Mouse (Mus musculus) midbrain, embryonic 10.5 days (tissue): ENCODE results near the gene Hsd17b6. TPM values are rescaled to one million over a fixed set of nuclear protein-coding genes. Genes with fewer than 3 reads are reported as not detected.
"Not testable (repeated sequence)": the region's sequence is repeated elsewhere in the genome, so short reads cannot be mapped to it uniquely, and the experiment has no call there.

ENCODE experiments used
- DNase-seq: peaks from one replicate; pipeline ENCODE4 v3.0.0-alpha.2; 2017; ENCODE audit warnings: low spot score
- H3K27ac ChIP-seq: fragments of 300-500 bp; sonication (generic); replicated peaks from 2 replicates; pipeline ENCODE4 v1.5.1; 2016; ENCODE audit warnings: mild to moderate bottlenecking
- H3K27me3 ChIP-seq: fragments of 300-500 bp; sonication (generic); 2 replicates; pipeline ENCODE4 v1.6.1; 2016; ENCODE audit warnings: low read depth, mild to moderate bottlenecking; ENCODE audit not compliant: poor library complexity, severe bottlenecking
- H3K36me3 ChIP-seq: fragments of 300-500 bp; sonication (generic); 2 replicates; pipeline ENCODE4 v1.6.1; 2016; ENCODE audit warnings: mild to moderate bottlenecking, moderate library complexity
- H3K4me1 ChIP-seq: fragments of 300-500 bp; sonication (generic); 2 replicates; pipeline ENCODE4 v1.6.1; 2016
- H3K4me3 ChIP-seq: fragments of 300-500 bp; sonication (generic); 2 replicates; pipeline ENCODE4 v1.5.1; 2016; ENCODE audit warnings: mild to moderate bottlenecking, moderate library complexity
- H3K9me3 ChIP-seq: fragments of 300-500 bp; sonication (generic); replicated peaks from 2 replicates; pipeline ENCODE4 v1.6.1; 2016; ENCODE audit warnings: mild to moderate bottlenecking
- WGBS: fragments of 180-500 bp; shearing (Covaris S2); methylation state at CpG from one replicate; pipeline ENCODE4 v1.1.7; 2016; 5-methylcytosine and 5-hydroxymethylcytosine counted together
- polyA plus RNA-seq: library from polyadenylated mRNA; unstranded; fragments of >200 nt; fragmentation: Nextera tagmentation; extraction: Ambion mirVana; gene quantifications from 2 replicates; pipeline ENCODE4 v1.2.1, GENCODE M21; 2016

The Hsd17b6 gene
- not detected in 2 replicates for polyA plus RNA-seq

DNA sequence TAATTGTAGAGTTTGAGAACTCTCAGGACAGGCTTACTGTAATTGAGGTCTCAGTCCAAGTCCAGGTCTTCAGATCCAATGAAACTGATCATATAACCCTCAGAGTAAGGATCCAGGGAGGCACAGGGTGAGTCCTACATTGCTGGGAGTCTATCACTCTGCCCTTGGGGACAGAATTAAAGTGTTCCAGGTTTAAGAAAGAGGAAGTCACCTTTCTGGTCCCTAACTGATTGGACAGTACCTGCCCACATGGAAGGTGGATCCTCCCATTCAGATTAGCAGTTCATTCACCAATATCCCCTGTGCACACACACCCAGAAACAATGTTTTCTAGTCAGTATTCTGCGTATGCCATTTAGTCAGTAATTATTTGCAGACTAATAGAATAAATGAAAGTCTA, at the start of gene Hsd17b6:
TSS of gene Hsd17b6 (minus strand) at position 166 of the 400 bp plus-strand sequence.
- no peaks in the 10 kb centered on the region for H3K27me3 ChIP-seq
- H3K4me1 ChIP-seq, result no peaks in the 10 kb centered on the region
- no peak for DNase-seq
- H3K27ac ChIP-seq, result no peak within 1 kb of the TSS
- no peaks in the 10 kb centered on the region for H3K36me3 ChIP-seq
- no peaks in the 10 kb centered on the region for H3K9me3 ChIP-seq
- no peak within 1 kb of the TSS for H3K4me3 ChIP-seq
- WGBS, result 82% methylated on average over 1 of the region's 1 CpGs

DNA sequence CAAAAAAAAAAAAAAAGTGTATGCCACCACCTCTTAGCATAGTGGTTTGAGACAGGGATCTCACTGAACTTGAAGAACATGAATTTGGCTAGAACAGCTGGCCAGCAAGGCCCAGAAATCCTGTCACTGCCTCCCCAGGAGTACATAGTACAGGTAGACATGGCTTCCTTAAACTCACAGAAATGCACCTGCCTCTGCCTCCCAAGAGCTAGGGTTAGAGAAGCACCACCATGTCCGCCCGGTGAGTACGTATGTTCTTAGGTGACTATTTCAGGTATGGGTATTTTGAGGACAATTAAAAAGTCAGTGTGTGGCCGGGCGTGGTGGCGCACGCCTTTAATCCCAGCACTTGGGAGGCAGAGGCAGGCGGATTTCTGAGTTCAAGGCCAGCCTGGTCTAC, 45.6 kb upstream of the Hsd17b6 start:
- DNase-seq, result no peak
- Histone ChIP-seq H3K27me3 (no peaks in the 10 kb centered on the region), H3K36me3 (peaks cover 38% of the 10 kb centered on the region), H3K4me3 (no peak overlapping the region), H3K27ac (no peak overlapping the region), H3K9me3 (no peaks in the 10 kb centered on the region), H3K4me1 (peaks cover 5% of the 10 kb centered on the region)
- 92% methylated on average over 8 of the region's 8 CpGs for WGBS

DNA sequence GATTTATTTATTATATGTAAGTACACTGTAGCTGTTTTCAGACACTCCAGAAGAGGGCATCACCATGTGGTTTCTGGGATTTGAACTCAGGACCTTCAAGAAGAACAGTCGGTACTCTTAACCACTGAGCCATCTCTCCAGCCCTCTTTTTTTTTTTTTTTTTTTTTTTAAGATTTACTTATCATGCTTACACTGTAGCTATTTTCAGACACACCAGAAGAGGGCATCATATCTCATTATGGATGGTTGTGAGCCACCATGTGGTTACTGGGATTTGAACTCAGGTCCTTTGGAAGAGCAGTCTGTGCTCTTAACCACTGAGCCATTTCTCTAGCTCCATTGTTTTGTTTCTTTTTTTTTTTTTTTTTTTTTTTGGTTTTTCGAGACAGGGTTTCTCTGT, 44.7 kb upstream of the Hsd17b6 start:
- H3K27me3 ChIP-seq, H3K9me3 ChIP-seq, H3K4me1 ChIP-seq, DNase-seq, H3K27ac ChIP-seq, H3K4me3 ChIP-seq: not testable (repeated sequence)
- WGBS, result 100% methylated on average over 1 of the region's 2 CpGs
- H3K36me3 ChIP-seq, result peaks cover 46% of the 10 kb centered on the region

DNA sequence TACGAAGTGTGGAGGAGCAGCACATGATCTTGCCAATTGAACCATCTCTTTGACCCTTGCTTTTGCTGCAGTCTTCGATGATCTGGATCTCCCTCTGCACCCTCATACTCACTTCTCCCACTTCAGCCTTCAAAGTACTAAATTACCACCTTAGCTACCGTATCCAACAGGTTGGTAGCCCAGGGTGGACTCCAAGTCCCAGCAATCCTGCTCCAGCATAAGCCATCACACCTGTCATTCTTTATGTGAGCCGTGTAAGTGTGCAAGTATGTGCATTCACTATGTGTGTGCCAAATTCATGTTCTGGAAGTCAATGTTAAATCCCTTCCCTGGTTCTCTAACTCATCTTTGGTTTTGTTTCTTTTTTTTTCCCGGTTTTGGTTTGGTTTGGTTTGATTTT, 44.2 kb upstream of the Hsd17b6 start:
- peaks cover 52% of the 10 kb centered on the region for H3K36me3 ChIP-seq
- no peaks in the 10 kb centered on the region for H3K9me3 ChIP-seq
- 96% methylated on average over 5 of the region's 5 CpGs for WGBS
- H3K4me1 ChIP-seq, result no peaks in the 10 kb centered on the region
- DNase-seq, result no peak
- H3K4me3 ChIP-seq, result no peak overlapping the region
- no peak overlapping the region for H3K27ac ChIP-seq
- H3K27me3 ChIP-seq, result no peaks in the 10 kb centered on the region

DNA sequence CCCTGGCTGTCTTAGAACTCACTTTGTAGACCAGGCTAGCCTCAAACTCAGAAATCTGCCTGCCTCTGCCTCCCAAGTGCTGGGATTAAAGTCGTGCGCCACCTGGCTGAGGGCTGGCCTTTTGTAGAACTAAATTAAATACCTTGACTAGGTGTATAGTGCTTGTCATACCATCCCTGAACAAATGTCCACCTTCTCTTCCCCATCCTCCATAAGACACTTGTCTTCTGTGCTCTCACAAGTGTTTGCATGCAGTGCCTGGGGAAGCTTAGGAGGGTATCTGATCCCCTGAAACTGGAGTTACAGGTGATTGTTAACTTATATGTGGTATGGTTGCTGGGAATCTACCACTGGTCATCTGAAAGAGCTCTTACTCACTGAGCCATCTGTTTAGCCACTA, 42.9 kb upstream of the Hsd17b6 start:
- H3K36me3 ChIP-seq, result peaks cover 64% of the 10 kb centered on the region
- H3K4me3 ChIP-seq, result no peak overlapping the region
- no peaks in the 10 kb centered on the region for H3K27me3 ChIP-seq
- H3K9me3 ChIP-seq, result no peaks in the 10 kb centered on the region
- H3K4me1 ChIP-seq, result no peaks in the 10 kb centered on the region
- H3K27ac ChIP-seq, result no peak overlapping the region
- WGBS, result 93% methylated on average over 2 of the region's 2 CpGs
- DNase-seq, result no peak

DNA sequence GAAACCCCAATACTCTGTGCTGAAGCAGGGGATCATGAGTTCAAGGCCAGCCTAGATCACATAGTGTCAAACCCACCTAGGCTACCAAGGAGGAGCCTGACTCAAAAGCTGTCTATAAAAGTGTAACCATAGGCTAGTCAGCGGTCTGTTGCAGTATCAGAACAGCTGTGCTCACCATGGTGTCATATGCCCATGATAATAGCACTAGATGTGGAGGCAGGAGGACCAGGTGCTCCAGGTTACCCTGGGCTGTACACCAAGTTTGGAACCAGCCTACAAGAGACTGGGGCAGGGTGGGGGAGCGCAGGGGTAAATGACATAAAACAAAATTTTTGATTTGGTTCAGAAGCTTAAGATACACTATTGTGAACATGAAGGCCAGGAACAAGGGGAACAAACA, 42.3 kb upstream of the Hsd17b6 start:
- Histone ChIP-seq H3K36me3 (peaks cover 70% of the 10 kb centered on the region), H3K4me1 (peaks cover 2% of the 10 kb centered on the region), H3K27me3 (no peaks in the 10 kb centered on the region), H3K9me3 (no peaks in the 10 kb centered on the region), H3K27ac (no peak overlapping the region), H3K4me3 (no peak overlapping the region)
- WGBS, result 97% methylated on average over 2 of the region's 2 CpGs
- DNase-seq, result no peak

DNA sequence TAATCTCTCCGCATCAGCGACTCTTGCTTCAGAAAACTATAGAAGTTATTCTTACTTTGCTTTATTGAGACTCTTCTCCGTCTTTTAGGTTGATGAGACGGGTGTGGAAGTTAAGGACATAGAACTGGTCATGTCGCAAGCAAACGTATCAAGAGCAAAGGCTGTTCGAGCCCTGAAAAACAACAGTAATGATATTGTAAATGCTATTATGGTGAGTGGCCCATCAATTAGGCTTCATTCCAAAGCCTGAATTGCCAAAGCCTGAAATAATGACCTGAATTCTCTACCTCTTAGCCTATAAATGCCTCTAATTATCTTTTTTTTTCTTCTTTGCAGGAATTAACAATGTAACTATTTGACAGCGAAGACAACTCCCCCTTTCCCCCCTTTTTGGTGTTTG, 40.7 kb upstream of the Hsd17b6 start:
- no peak overlapping the region for H3K4me3 ChIP-seq
- no peaks in the 10 kb centered on the region for H3K27me3 ChIP-seq
- H3K4me1 ChIP-seq, result peaks cover 15% of the 10 kb centered on the region
- H3K36me3 ChIP-seq, result peaks cover 86% of the 10 kb centered on the region
- H3K27ac ChIP-seq, result no peak overlapping the region
- no peak for DNase-seq
- WGBS, result 98% methylated on average over 8 of the region's 8 CpGs
- no peaks in the 10 kb centered on the region for H3K9me3 ChIP-seq

DNA sequence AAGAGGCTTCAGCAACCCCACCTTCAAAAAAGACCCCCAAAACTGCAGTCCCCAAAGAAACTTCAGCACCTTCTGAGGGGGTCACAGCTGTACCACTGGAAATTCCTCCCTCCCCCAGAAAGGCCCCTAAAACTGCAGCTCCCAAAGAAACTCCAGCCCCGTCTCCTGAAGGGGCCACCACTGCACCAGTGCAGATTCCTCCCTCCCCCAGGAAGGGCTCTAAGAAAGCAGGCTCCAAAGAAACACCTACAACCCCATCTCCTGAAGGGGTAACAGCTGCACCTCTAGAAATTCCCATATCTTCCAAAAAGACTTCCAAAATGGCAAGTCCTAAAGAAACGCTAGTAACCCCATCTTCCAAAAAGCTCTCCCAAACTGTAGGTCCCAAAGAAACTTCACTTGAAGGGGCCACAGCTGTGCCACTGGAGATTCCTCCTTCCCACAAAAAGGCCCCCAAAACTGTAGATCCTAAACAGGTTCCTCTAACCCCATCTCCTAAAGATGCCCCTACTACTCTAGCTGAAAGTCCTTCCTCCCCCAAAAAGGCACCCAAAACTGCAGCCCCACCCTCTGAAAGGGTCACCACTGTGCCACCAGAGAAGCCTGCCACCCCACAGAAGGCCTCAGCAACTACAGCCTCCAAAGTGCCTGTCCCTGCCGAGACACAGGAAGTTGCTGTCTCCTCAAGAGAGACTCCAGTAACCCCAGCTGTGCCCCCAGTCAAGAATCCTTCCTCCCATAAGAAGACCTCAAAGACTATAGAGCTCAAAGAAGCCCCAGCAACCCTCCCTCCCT, 35.8 kb upstream of the Hsd17b6 start:
- no peak for DNase-seq
- Histone ChIP-seq H3K9me3 (no peaks in the 10 kb centered on the region), H3K27ac (no peak overlapping the region), H3K4me1 (peaks cover 35% of the 10 kb centered on the region), H3K27me3 (no peaks in the 10 kb centered on the region), H3K4me3 (no peak overlapping the region), H3K36me3 (peaks cover 99% of the 10 kb centered on the region)
- WGBS, result 83% methylated on average over 3 of the region's 3 CpGs

DNA sequence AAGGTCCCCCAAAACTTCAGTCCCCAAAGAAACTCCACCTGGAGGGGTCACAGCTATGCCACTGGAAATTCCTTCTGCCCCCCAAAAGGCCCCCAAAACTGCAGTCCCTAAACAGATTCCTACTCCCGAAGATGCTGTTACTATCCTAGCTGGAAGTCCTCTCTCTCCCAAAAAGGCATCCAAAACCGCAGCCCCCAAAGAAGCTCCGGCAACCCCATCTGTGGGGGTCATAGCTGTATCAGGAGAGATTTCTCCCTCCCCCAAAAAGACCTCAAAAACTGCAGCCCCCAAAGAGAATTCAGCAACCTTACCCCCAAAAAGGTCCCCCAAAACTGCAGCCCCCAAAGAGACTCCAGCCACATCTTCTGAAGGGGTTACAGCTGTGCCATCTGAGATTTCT, 35.1 kb upstream of the Hsd17b6 start:
- H3K9me3 ChIP-seq, result no peaks in the 10 kb centered on the region
- H3K36me3 ChIP-seq, result peaks cover 99% of the 10 kb centered on the region
- H3K4me1 ChIP-seq, result peaks cover 42% of the 10 kb centered on the region
- H3K27ac ChIP-seq, result no peak overlapping the region
- DNase-seq, result no peak
- no peaks in the 10 kb centered on the region for H3K27me3 ChIP-seq
- no peak overlapping the region for H3K4me3 ChIP-seq
- WGBS, result 95% methylated on average over 3 of the region's 3 CpGs

DNA sequence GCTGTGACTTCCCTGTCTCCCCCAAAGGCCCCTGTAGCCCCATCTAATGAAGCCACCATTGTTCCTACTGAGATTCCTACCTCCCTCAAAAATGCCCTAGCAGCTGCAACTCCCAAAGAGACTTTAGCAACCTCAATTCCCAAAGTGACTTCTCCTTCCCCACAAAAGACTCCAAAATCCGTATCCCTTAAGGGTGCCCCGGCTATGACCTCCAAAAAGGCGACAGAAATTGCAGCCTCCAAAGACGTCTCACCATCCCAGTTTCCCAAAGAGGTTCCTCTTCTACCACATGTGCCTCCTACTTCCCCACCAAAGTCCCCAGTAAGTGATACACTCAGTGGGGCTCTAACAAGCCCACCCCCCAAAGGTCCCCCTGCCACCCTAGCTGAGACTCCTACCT, 34.2 kb upstream of the Hsd17b6 start:
- H3K4me3 ChIP-seq, result no peak overlapping the region
- H3K36me3 ChIP-seq, result peaks cover 94% of the 10 kb centered on the region
- no peak overlapping the region for H3K27ac ChIP-seq
- H3K4me1 ChIP-seq, result peaks cover 50% of the 10 kb centered on the region
- no peak for DNase-seq
- WGBS, result 79% methylated on average over 4 of the region's 4 CpGs
- H3K9me3 ChIP-seq, result no peaks in the 10 kb centered on the region
- no peaks in the 10 kb centered on the region for H3K27me3 ChIP-seq

DNA sequence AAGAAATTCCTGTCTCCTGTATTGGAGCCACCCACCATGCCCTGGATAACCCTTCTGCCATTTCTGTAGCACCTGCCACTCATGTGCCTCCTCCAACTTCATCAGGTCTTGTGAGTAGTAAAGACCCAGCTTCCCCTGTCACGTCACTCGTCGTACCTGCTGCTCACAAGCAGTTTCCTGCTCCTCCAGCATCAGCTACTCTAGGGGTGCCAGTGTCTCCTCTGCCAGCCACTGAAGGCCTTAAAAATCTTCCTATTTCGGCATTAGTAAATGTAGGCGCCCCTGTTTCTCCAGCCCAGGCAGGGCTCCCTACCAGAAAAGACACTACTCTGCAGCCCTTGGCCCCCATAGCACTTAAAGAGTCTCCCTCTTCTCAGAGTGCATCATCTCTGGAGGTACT, 32.9 kb upstream of the Hsd17b6 start:
- H3K36me3 ChIP-seq, result peaks cover 81% of the 10 kb centered on the region
- 92% methylated on average over 5 of the region's 5 CpGs for WGBS
- H3K27me3 ChIP-seq, result no peaks in the 10 kb centered on the region
- 0 out of 2 replicates have a peak overlapping the region, but pooled peaks have one; percentile 3 for H3K4me3 ChIP-seq
- H3K4me1 ChIP-seq, result peaks cover 50% of the 10 kb centered on the region
- DNase-seq, result no peak
- H3K9me3 ChIP-seq, result no peaks in the 10 kb centered on the region
- no peak overlapping the region for H3K27ac ChIP-seq

DNA sequence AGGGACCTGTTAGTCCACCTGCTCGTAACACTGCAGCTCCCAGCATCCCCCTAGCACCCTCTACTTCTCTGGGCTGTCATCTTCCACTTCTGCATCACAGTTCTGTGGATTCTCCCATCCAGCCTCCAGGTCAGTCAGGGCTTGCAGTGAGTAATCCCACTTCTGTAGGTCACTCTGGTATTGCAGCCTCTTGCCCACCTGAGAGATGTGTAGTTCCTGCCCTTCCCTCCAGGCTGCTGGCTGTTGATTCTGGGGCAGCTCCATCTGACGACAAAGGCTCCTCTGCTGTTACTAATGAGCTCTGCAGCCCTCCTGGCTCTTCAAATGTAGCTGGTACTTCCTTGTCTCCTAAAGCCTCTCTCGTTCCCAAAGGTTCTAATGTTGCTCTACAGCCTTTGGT, 32.4 kb upstream of the Hsd17b6 start:
- Histone ChIP-seq H3K9me3 (no peaks in the 10 kb centered on the region), H3K36me3 (peaks cover 77% of the 10 kb centered on the region), H3K27ac (no peak overlapping the region), H3K4me3 (0 out of 2 replicates have a peak overlapping the region, but pooled peaks have one; percentile 3), H3K27me3 (no peaks in the 10 kb centered on the region), H3K4me1 (peaks cover 51% of the 10 kb centered on the region)
- no peak for DNase-seq
- 86% methylated on average over 3 of the region's 3 CpGs for WGBS

DNA sequence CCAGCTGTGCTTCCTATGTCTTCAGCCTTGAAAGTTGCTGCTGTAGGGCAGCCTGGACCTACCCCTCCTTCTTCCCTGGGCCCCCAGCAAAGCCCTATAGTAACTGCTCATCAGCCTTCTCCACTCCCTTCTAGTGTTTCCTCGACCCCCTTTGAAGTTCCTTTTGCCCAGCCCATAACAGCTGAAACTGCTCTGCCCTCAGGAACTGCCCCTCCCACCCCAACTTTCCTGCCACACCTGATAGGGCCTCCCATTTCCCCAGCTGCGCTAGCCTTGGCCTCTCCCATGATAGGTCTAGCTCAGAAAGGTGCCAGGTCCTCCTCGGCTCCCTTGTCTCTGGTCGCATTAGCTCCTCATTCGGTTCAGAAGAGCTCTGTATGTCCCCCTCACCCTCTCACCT, 31.8 kb upstream of the Hsd17b6 start:
- H3K4me1 ChIP-seq, result peaks cover 50% of the 10 kb centered on the region

More for the DNA sequence above, 31.8 kb upstream of the Hsd17b6 start:
- no peak for DNase-seq
- H3K9me3 ChIP-seq, result no peaks in the 10 kb centered on the region
- H3K27ac ChIP-seq, result no peak overlapping the region
- H3K4me3 ChIP-seq, result 0 out of 2 replicates have a peak overlapping the region, but pooled peaks have one; percentile 8
- H3K27me3 ChIP-seq, result no peaks in the 10 kb centered on the region
- peaks cover 70% of the 10 kb centered on the region for H3K36me3 ChIP-seq
- WGBS, result 84% methylated on average over 5 of the region's 5 CpGs
